Comparison of ENCODE assay signal across 8 mouse cellular contexts in genomic region chr10:75882433-75883231, GRCm38 (mm10). TPM values are rescaled to one million over a fixed set of nuclear protein-coding genes. Genes with fewer than 3 reads are reported as not detected.
A peak's percentile ranks its signal among the peaks of the same experiment; 100 is the strongest.
DNase-seq lines count a peak whose midpoint lies in the region; ATAC-seq lines count a peak whose summit lies in the region.

No protein-coding gene starts in this region.

- H3K4me2 ChIP-seq in forebrain, embryonic 15.5 days (replicated peaks): peak overlapping the region; percentile 27
- H3K4me2 ChIP-seq in liver, embryonic 13.5 days: peak overlapping the region; percentile 17

- H3K27me3 ChIP-seq in forebrain, embryonic 15.5 days: no peaks in the 10 kb centered on the region
- peaks cover 24% of the 10 kb centered on the region for H3K27me3 ChIP-seq in liver, embryonic 13.5 days

- H3K4me3 ChIP-seq in forebrain, embryonic 15.5 days: no peak overlapping the region
- no peak overlapping the region for H3K4me3 ChIP-seq in liver, embryonic 13.5 days (replicated peaks)

- H3K4me1 ChIP-seq in forebrain, embryonic 15.5 days: peaks cover 15% of the 10 kb centered on the region
- H3K4me1 ChIP-seq in liver, embryonic 13.5 days (replicated peaks): no peaks in the 10 kb centered on the region

- WGBS in forebrain, embryonic 15.5 days: 4% methylated on average over 15 of the region's 15 CpGs
- WGBS in liver, embryonic 13.5 days (ENCODE audit: insufficient replicate concordance): 15% methylated on average over 15 of the region's 15 CpGs

- H3K9me3 ChIP-seq in forebrain, embryonic 15.5 days: no peaks in the 10 kb centered on the region
- no peaks in the 10 kb centered on the region for H3K9me3 ChIP-seq in liver, embryonic 13.5 days (replicated peaks)

- H3K36me3 ChIP-seq in forebrain, embryonic 15.5 days: no peaks in the 10 kb centered on the region
- H3K36me3 ChIP-seq in liver, embryonic 13.5 days: no peaks in the 10 kb centered on the region

- ATAC-seq in forebrain, embryonic 15.5 days (replicated peaks): peak; percentile 32
- ATAC-seq in liver, embryonic 13.5 days (ENCODE audit: low read depth): peak; percentile 59

- H3K9ac ChIP-seq in forebrain, embryonic 15.5 days (replicated peaks): no peak overlapping the region
- H3K9ac ChIP-seq in liver, embryonic 13.5 days: no peak overlapping the region

- peak; percentile 51 for DNase-seq in embryo, embryonic 10 days (ENCODE audit: low spot score)
- DNase-seq in embryo, embryonic 9.5 days (ENCODE audit: extremely low spot score): no peak
- DNase-seq in 416B (ENCODE audit: low read depth): peak; percentile 7
- no peak for DNase-seq in liver, embryonic 13.5 days
- DNase-seq in right cerebral cortex, postnatal 4 days: no peak
- no peak for DNase-seq in T-cell, adult 2 months (ENCODE audit: low spot score)
- DNase-seq in frontal cortex, postnatal 36 days (ENCODE audit: low spot score in 2 of 2): no peak

- peak overlapping the region; percentile 57 for H3K27ac ChIP-seq in forebrain, embryonic 15.5 days (replicated peaks)
- H3K27ac ChIP-seq in liver, embryonic 13.5 days: 0 out of 2 replicates have a peak overlapping the region, but pooled peaks have one; percentile 38

RNA-seq across cellular contexts. Expression of gene Derl3, which starts 10.6 kb away (rescaled TPM):
- polyA plus RNA-seq in forebrain, embryonic 15.5 days (2015; fragmentation: Nextera tagmentation; extraction: Ambion mirVana): 2.9 and 3.5 TPM in 2 replicates
- 0.21 and 0.51 TPM in 2 replicates for polyA plus RNA-seq in liver, embryonic 13.5 days (2015; fragmentation: Nextera tagmentation; extraction: Ambion mirVana)

RNA-seq across cellular contexts. Expression of gene Mif, which starts 22.6 kb away (rescaled TPM):
- polyA plus RNA-seq in forebrain, embryonic 15.5 days (2015; fragmentation: Nextera tagmentation; extraction: Ambion mirVana): 1,708 and 1,857 TPM in 2 replicates
- 877 and 1,047 TPM in 2 replicates for polyA plus RNA-seq in liver, embryonic 13.5 days (2015; fragmentation: Nextera tagmentation; extraction: Ambion mirVana)

RNA-seq across cellular contexts. Expression of gene Smarcb1, which starts 38.8 kb away (rescaled TPM):
- polyA plus RNA-seq in forebrain, embryonic 15.5 days (2015; fragmentation: Nextera tagmentation; extraction: Ambion mirVana): 330 and 334 TPM in 2 replicates
- 85.6 and 88.1 TPM in 2 replicates for polyA plus RNA-seq in liver, embryonic 13.5 days (2015; fragmentation: Nextera tagmentation; extraction: Ambion mirVana)

RNA-seq across cellular contexts. Expression of gene Gstt2, which starts 45.4 kb away (rescaled TPM):
- 3.9 and 5.1 TPM in 2 replicates for polyA plus RNA-seq in forebrain, embryonic 15.5 days (2015; fragmentation: Nextera tagmentation; extraction: Ambion mirVana)
- polyA plus RNA-seq in liver, embryonic 13.5 days (2015; fragmentation: Nextera tagmentation; extraction: Ambion mirVana): 35.3 and 39.2 TPM in 2 replicates

RNA-seq across cellular contexts. Expression of gene Chchd10, which starts 50.3 kb away (rescaled TPM):
- 24.8 and 24.9 TPM in 2 replicates for polyA plus RNA-seq in forebrain, embryonic 15.5 days (2015; fragmentation: Nextera tagmentation; extraction: Ambion mirVana)
- polyA plus RNA-seq in liver, embryonic 13.5 days (2015; fragmentation: Nextera tagmentation; extraction: Ambion mirVana): 88.0 and 110 TPM in 2 replicates

Comparison
In these comparisons a context has a peak if more than half of its experiments do, and no peak if none do; other contexts are left out.
1. DNase-seq: peak in embryo, embryonic 10 days (single experiment) and 416B (single experiment); none in embryo, embryonic 9.5 days (single experiment), liver, embryonic 13.5 days (single experiment), right cerebral cortex, postnatal 4 days (single experiment), T-cell, adult 2 months (single experiment) and frontal cortex, postnatal 36 days (0 of 2).